Mouse (Mus musculus) G1E (cell line): ENCODE measurements around the gene Cir1.

Source experiments
- CTCF ChIP-seq: IDR thresholded peaks from 2 replicates; pipeline ENCODE4 v1.5.1; 2012; ENCODE audit warnings: low read depth, low read length, inconsistent platforms, mixed read lengths
- GATA1 ChIP-seq: IDR thresholded peaks from 2 replicates; pipeline ENCODE4 v1.6.1; 2012; ENCODE audit warnings: borderline replicate concordance, low read length, inconsistent platforms, mixed read lengths
- GATA2 ChIP-seq: IDR thresholded peaks from 2 replicates; pipeline ENCODE4 v1.6.1; 2012; ENCODE audit warnings: low read depth, low read length, inconsistent platforms, borderline replicate concordance

DNA sequence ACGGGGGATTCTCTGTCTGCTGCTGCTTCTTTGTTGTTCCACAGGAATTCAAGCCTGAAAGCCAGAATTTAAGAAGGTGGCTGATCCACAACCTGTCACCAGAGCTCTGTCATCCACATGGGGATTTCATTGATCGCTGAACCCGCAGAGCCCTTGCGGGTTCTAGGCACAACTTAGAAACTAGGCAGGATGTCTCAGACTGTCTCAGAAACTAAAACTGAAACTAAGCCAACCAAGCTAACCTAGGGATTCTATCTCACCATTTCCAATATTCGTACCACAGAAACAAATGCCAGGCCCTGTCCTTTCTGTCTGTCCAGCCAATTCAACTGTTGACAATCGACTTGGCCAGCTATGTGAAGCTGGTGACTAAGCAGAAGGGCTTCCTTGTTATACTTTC lies 35.7 kb upstream of the Cir1 start:
- TF ChIP-seq CTCF, result no peak
- no peak for TF ChIP-seq GATA2
- no peak for TF ChIP-seq GATA1
